Mouse (Mus musculus) fat pad, adult 2 months (tissue): ENCODE measurements around the gene Gpalpp1.

ENCODE experiments used
- DNase-seq: peaks from one replicate; pipeline ENCODE4 v3.0.0-alpha.2; 2011; ENCODE audit warnings: low read depth, low spot score; ENCODE audit errors: extremely low read depth

The Gpalpp1 gene

GRCm38 (mm10) chr14:76110396-76111221 is at the start of gene Gpalpp1, which contains the start of gene Nufip1:
TSS of gene Gpalpp1 (minus strand) at chr14:76110760.
TSS of gene Nufip1 (plus strand) at chr14:76110891.
- DNase-seq: peak; percentile 56

GRCm38 (mm10) chr14:76158192-76158785 is 47.7 kb upstream of the Gpalpp1 start:
- DNase-seq: no peak

- DNase-seq: no peak
These were observed 43.3 kb upstream of the Gpalpp1 start for GRCm38 (mm10) chr14:76153828-76154227.

- no peak for DNase-seq
These were observed 42.6 kb upstream of the Gpalpp1 start for GRCm38 (mm10) chr14:76153003-76153675.

GRCm38 (mm10) chr14:76152162-76153002 is 41.8 kb upstream of the Gpalpp1 start:
- peak; percentile 55 for DNase-seq

- DNase-seq: no peak
These were observed 41.2 kb upstream of the Gpalpp1 start for GRCm38 (mm10) chr14:76151820-76152161.

GRCm38 (mm10) chr14:76151011-76151410 is 40.5 kb upstream of the Gpalpp1 start:
- DNase-seq: no peak

- DNase-seq: no peak
These were observed 39.9 kb upstream of the Gpalpp1 start for GRCm38 (mm10) chr14:76150499-76150898.

- DNase-seq: peak; percentile 90
These were observed 39.1 kb upstream of the Gpalpp1 start for GRCm38 (mm10) chr14:76149531-76150179.

- DNase-seq: no peak
These were observed 37.7 kb upstream of the Gpalpp1 start for GRCm38 (mm10) chr14:76148294-76148693.

GRCm38 (mm10) chr14:76147061-76147460 is 36.5 kb upstream of the Gpalpp1 start:
- DNase-seq: no peak

GRCm38 (mm10) chr14:76145868-76146267 is 35.3 kb upstream of the Gpalpp1 start:
- no peak for DNase-seq

GRCm38 (mm10) chr14:76145248-76145647 is 34.7 kb upstream of the Gpalpp1 start:
- DNase-seq: no peak

GRCm38 (mm10) chr14:76134975-76135374 is 24.4 kb upstream of the Gpalpp1 start:
- no peak for DNase-seq

- no peak for DNase-seq
These were observed 17.6 kb upstream of the Gpalpp1 start for GRCm38 (mm10) chr14:76128174-76128573.

- DNase-seq: no peak
These were observed 16.8 kb upstream of the Gpalpp1 start for GRCm38 (mm10) chr14:76127311-76127710.

- no peak for DNase-seq
These were observed 12.1 kb upstream of the Gpalpp1 start for GRCm38 (mm10) chr14:76122663-76123058.

- DNase-seq: no peak
These were observed 11.5 kb upstream of the Gpalpp1 start for GRCm38 (mm10) chr14:76121901-76122662.

- DNase-seq: no peak
These were observed 9.9 kb upstream of the Gpalpp1 start for GRCm38 (mm10) chr14:76120472-76120871.

GRCm38 (mm10) chr14:76118963-76119362 is 8.4 kb upstream of the Gpalpp1 start:
- DNase-seq: no peak
